Mouse (Mus musculus) CD8-positive naive resting alpha-beta T cell, adult 57 days (primary cell): ENCODE results near the gene Dppa4. TPM values are rescaled to one million over a fixed set of nuclear protein-coding genes. Genes with fewer than 3 reads are reported as not detected.

Experiments
- total RNA-seq: library from RNA; stranded (reverse); gene quantifications from one replicate; pipeline ENCODE4 v1.2.4, GENCODE M21; 2023

Gene Dppa4
- not detected for total RNA-seq

GRCm38 (mm10) chr16:48283517-48283916 lies at the start of gene Dppa4:
Gene Dppa4 (plus strand): TSS chr16:48283733.

GRCm38 (mm10) chr16:48303509-48303908 lies 20.0 kb downstream of the Dppa4 start, which contains the start of gene Dppa2:
Gene Dppa2 (plus strand): TSS chr16:48303908.

Other genes starting within 250 kb of the Dppa4 start
- gene Dppa2, start 20.2 kb downstream of the Dppa4 start, total RNA-seq = not detected
- gene Gm5485, start 128.7 kb downstream of the Dppa4 start, total RNA-seq = not detected
- 0.61 TPM for gene Morc1, start 147.5 kb downstream of the Dppa4 start, total RNA-seq